Mouse (Mus musculus) neural tube, embryonic 14.5 days (tissue): ENCODE measurements around the gene Htatip2. TPM values are rescaled to one million over a fixed set of nuclear protein-coding genes. Genes with fewer than 3 reads are reported as not detected.

Experiments used
- ATAC-seq: fragments of 200-750 bp; cut with Nextera tagmentation; 2 replicates; pipeline ENCODE4 v1.8.0; 2017; ENCODE audit warnings: low read depth, mild to moderate bottlenecking, moderate TSS enrichment, moderate library complexity
- H3K27ac ChIP-seq: fragments of 300-500 bp; sonication (generic); 2 replicates; pipeline ENCODE4 v1.5.1; 2014; ENCODE audit warnings: low read depth, mild to moderate bottlenecking, control low read depth, low read length, moderate library complexity, mixed read lengths
- H3K27me3 ChIP-seq: fragments of 300-500 bp; sonication (generic); 2 replicates; pipeline ENCODE4 v1.6.1; 2014; ENCODE audit warnings: low read length; ENCODE audit not compliant: control insufficient read depth, insufficient read depth
- H3K36me3 ChIP-seq: fragments of 300-500 bp; sonication (generic); 2 replicates; pipeline ENCODE4 v1.6.1; 2014; ENCODE audit warnings: low read length, mixed read lengths; ENCODE audit not compliant: control insufficient read depth, insufficient read depth
- H3K4me1 ChIP-seq: fragments of 300-500 bp; sonication (generic); 2 replicates; pipeline ENCODE4 v1.6.1; 2014; ENCODE audit warnings: low read length; ENCODE audit not compliant: control insufficient read depth, insufficient read depth
- H3K4me2 ChIP-seq: fragments of 300-500 bp; sonication (generic); 2 replicates; pipeline ENCODE4 v1.6.1; 2014; ENCODE audit warnings: mild to moderate bottlenecking, low read depth, low read length, control low read depth
- H3K4me3 ChIP-seq: fragments of 300-500 bp; sonication (generic); 2 replicates; pipeline ENCODE4 v1.5.1; 2014; ENCODE audit warnings: low read depth, low read length, control low read depth, mixed read lengths
- H3K9ac ChIP-seq: fragments of 300-500 bp; sonication (generic); replicated peaks from 2 replicates; pipeline ENCODE4 v1.6.1; 2014; ENCODE audit warnings: low read depth, mild to moderate bottlenecking, control low read depth, low read length, mixed read lengths
- H3K9me3 ChIP-seq: fragments of 300-500 bp; sonication (generic); 2 replicates; pipeline ENCODE4 v1.6.1; 2016; ENCODE audit warnings: low read length; ENCODE audit not compliant: control insufficient read depth
- WGBS: fragments of 180-500 bp; shearing (Covaris S2); extraction: QIAGEN DNeasy Blood & Tissue Kit; methylation state at CpG from one replicate; pipeline ENCODE4 v1.1.7; 2014; 5-methylcytosine and 5-hydroxymethylcytosine counted together
- polyA plus RNA-seq: library from polyadenylated mRNA; unstranded; fragments of >200 nt; fragmentation: Nextera tagmentation; extraction: Ambion mirVana; gene quantifications from 2 replicates; pipeline ENCODE4 v1.2.1, GENCODE M21; 2014

Gene Htatip2
- 2.7 and 3.8 TPM in 2 replicates for polyA plus RNA-seq

- peaks cover 5% of the 10 kb centered on the region; the same call in 1 of the 2 replicates for H3K4me1 ChIP-seq
- H3K36me3 ChIP-seq, result no peaks in the 10 kb centered on the region
- peaks cover 4% of the 10 kb centered on the region; the same call in 1 of the 2 replicates for H3K9me3 ChIP-seq
- peaks cover 32% of the 10 kb centered on the region for H3K27me3 ChIP-seq
- ATAC-seq, result peak; percentile 62
- WGBS, result 4% methylated on average over 38 of the region's 42 CpGs
- peak within 1 kb of the TSS; percentile 71 for H3K4me2 ChIP-seq
- H3K4me3 ChIP-seq, result peak within 1 kb of the TSS; percentile 40
- H3K27ac ChIP-seq, result no peak within 1 kb of the TSS
- peak within 1 kb of the TSS; percentile 52 for H3K9ac ChIP-seq
Observed at GRCm38 (mm10) chr7:49758934-49759571, at the start of gene Htatip2. Htatip2 (plus strand) TSS chr7:49759115.

- Histone ChIP-seq H3K9me3 (no peaks in the 10 kb centered on the region), H3K4me1 (no peaks in the 10 kb centered on the region), H3K27ac (no peak overlapping the region), H3K27me3 (peaks cover 79% of the 10 kb centered on the region), H3K36me3 (no peaks in the 10 kb centered on the region), H3K9ac (no peak overlapping the region), H3K4me2 (no peak overlapping the region), H3K4me3 (no peak overlapping the region)
- ATAC-seq, result no peak
- WGBS, result 13% methylated on average over 9 of the region's 9 CpGs
Observed at GRCm38 (mm10) chr7:49709381-49710021, 49.4 kb upstream of the Htatip2 start.

- H3K4me3 ChIP-seq, result no peak overlapping the region
- no peaks in the 10 kb centered on the region for H3K36me3 ChIP-seq
- H3K4me2 ChIP-seq, result no peak overlapping the region
- H3K27me3 ChIP-seq, result peaks cover 52% of the 10 kb centered on the region
- no peak overlapping the region for H3K9ac ChIP-seq
- H3K27ac ChIP-seq, result no peak overlapping the region
- no peaks in the 10 kb centered on the region for H3K4me1 ChIP-seq
- ATAC-seq, result no peak
- 66% methylated on average over 15 of the region's 15 CpGs for whole genome bisulfite sequencing
- H3K9me3 ChIP-seq, result no peaks in the 10 kb centered on the region
Observed at GRCm38 (mm10) chr7:49717942-49718733, 40.8 kb upstream of the Htatip2 start.

GRCm38 (mm10) chr7:49734342-49734741, 24.6 kb upstream of the Htatip2 start:
- no peak for ATAC-seq
- Histone ChIP-seq H3K36me3 (no peaks in the 10 kb centered on the region), H3K9me3 (no peaks in the 10 kb centered on the region), H3K4me3 (no peak overlapping the region), H3K27me3 (peaks cover 9% of the 10 kb centered on the region; the same call in 1 of the 2 replicates), H3K4me1 (no peaks in the 10 kb centered on the region), H3K9ac (no peak overlapping the region), H3K4me2 (no peak overlapping the region), H3K27ac (no peak overlapping the region)
- WGBS, result 65% methylated on average over 4 of the region's 4 CpGs

GRCm38 (mm10) chr7:49739448-49739847, 19.5 kb upstream of the Htatip2 start:
- ATAC-seq, result no peak
- peaks cover 4% of the 10 kb centered on the region; the same call in 1 of the 2 replicates for H3K4me1 ChIP-seq
- H3K27ac ChIP-seq, result no peak overlapping the region
- no peaks in the 10 kb centered on the region for H3K36me3 ChIP-seq
- 51% methylated on average over 8 of the region's 8 CpGs for WGBS
- no peak overlapping the region for H3K4me3 ChIP-seq
- no peaks in the 10 kb centered on the region for H3K9me3 ChIP-seq
- no peak overlapping the region for H3K9ac ChIP-seq
- no peak overlapping the region for H3K4me2 ChIP-seq
- H3K27me3 ChIP-seq, result peaks cover 11% of the 10 kb centered on the region; the same call in 1 of the 2 replicates

- Histone ChIP-seq H3K4me1 (peaks cover 4% of the 10 kb centered on the region; the same call in 1 of the 2 replicates), H3K36me3 (no peaks in the 10 kb centered on the region), H3K4me3 (no peak overlapping the region), H3K27ac (no peak overlapping the region), H3K4me2 (no peak overlapping the region), H3K9me3 (no peaks in the 10 kb centered on the region), H3K9ac (no peak overlapping the region), H3K27me3 (peaks cover 11% of the 10 kb centered on the region)
- WGBS, result 34% methylated on average over 5 of the region's 5 CpGs
- ATAC-seq, result no peak
Observed at GRCm38 (mm10) chr7:49741474-49741873, 17.4 kb upstream of the Htatip2 start.

GRCm38 (mm10) chr7:49741923-49742322, 17.0 kb upstream of the Htatip2 start:
- peaks cover 11% of the 10 kb centered on the region for H3K27me3 ChIP-seq
- 8% methylated on average over 10 of the region's 10 CpGs for WGBS
- H3K4me2 ChIP-seq, result no peak overlapping the region
- H3K27ac ChIP-seq, result no peak overlapping the region
- H3K36me3 ChIP-seq, result no peaks in the 10 kb centered on the region
- no peaks in the 10 kb centered on the region for H3K9me3 ChIP-seq
- no peak overlapping the region for H3K9ac ChIP-seq
- peaks cover 4% of the 10 kb centered on the region; the same call in 1 of the 2 replicates for H3K4me1 ChIP-seq
- H3K4me3 ChIP-seq, result no peak overlapping the region
- ATAC-seq, result peak; percentile 81; the same call in 1 of the 2 replicates

- H3K36me3 ChIP-seq, result no peaks in the 10 kb centered on the region
- peaks cover 43% of the 10 kb centered on the region for H3K27me3 ChIP-seq
- no peaks in the 10 kb centered on the region for H3K9me3 ChIP-seq
- WGBS, result 7% methylated on average over 4 of the region's 4 CpGs
- H3K9ac ChIP-seq, result no peak overlapping the region
- H3K4me1 ChIP-seq, result no peaks in the 10 kb centered on the region
- no peak overlapping the region for H3K27ac ChIP-seq
- no peak overlapping the region for H3K4me2 ChIP-seq
- H3K4me3 ChIP-seq, result no peak overlapping the region
- ATAC-seq, result peak; percentile 50; the same call in 1 of the 2 replicates
Observed at GRCm38 (mm10) chr7:49751148-49751547, 7.8 kb upstream of the Htatip2 start.
